Mouse (Mus musculus) gonadal fat pad, adult 2 months (tissue): ENCODE results near the gene H2al1a. TPM values are rescaled to one million over a fixed set of nuclear protein-coding genes. Genes with fewer than 3 reads are reported as not detected.
"Not testable (repeated sequence)": the region's sequence is repeated elsewhere in the genome, so short reads cannot be mapped to it uniquely, and the experiment has no call there.

ENCODE experiments used
- DNase-seq: peaks from one replicate; pipeline ENCODE4 v3.0.0-alpha.2; 2012; ENCODE audit warnings: low read depth
- polyA plus RNA-seq: library from polyadenylated mRNA; depleted of rRNA; stranded (reverse); fragments of >200 nt; gene quantifications from 2 replicates; pipeline ENCODE4 v1.2.3, GENCODE M21; 2012; rRNA removed

H2al1a gene
- polyA plus RNA-seq: not detected in 2 replicates

GRCm38 (mm10) chrX:11298957-11299356 is at the start of gene H2al1a:
Gene H2al1a, plus strand, starts transcription at chrX:11299257.
- not testable (repeated sequence) for DNase-seq

- DNase-seq: no peak
Observed at GRCm38 (mm10) chrX:11250155-11250554, 48.9 kb upstream of the H2al1a start.

- DNase-seq: no peak
Observed at GRCm38 (mm10) chrX:11254062-11254461, 45.0 kb upstream of the H2al1a start.

GRCm38 (mm10) chrX:11254521-11255207 is 44.4 kb upstream of the H2al1a start:
- DNase-seq: no peak

GRCm38 (mm10) chrX:11255564-11256360 is 43.3 kb upstream of the H2al1a start:
- no peak for DNase-seq

GRCm38 (mm10) chrX:11264918-11265317 is 34.1 kb upstream of the H2al1a start:
- DNase-seq: no peak

GRCm38 (mm10) chrX:11267791-11268190 is 31.3 kb upstream of the H2al1a start:
- no peak for DNase-seq

GRCm38 (mm10) chrX:11269074-11269473 is 30.0 kb upstream of the H2al1a start:
- DNase-seq: peak; percentile 23

- DNase-seq: no peak
Observed at GRCm38 (mm10) chrX:11273190-11273589, 25.9 kb upstream of the H2al1a start.

- no peak for DNase-seq
Observed at GRCm38 (mm10) chrX:11277083-11277482, 22.0 kb upstream of the H2al1a start.

- no peak for DNase-seq
Observed at GRCm38 (mm10) chrX:11280741-11281140, 18.3 kb upstream of the H2al1a start.

GRCm38 (mm10) chrX:11288306-11288882 is 10.7 kb upstream of the H2al1a start:
- DNase-seq: no peak

GRCm38 (mm10) chrX:11289244-11289643 is 9.8 kb upstream of the H2al1a start:
- DNase-seq: no peak

- not testable (repeated sequence) for DNase-seq
Observed at GRCm38 (mm10) chrX:11302132-11302531, 3.1 kb downstream of the H2al1a start, which contains the start of gene H2al1b. Gene H2al1b, plus strand, starts transcription at chrX:11302432.

- DNase-seq: not testable (repeated sequence)
Observed at GRCm38 (mm10) chrX:11305355-11305754, 6.3 kb downstream of the H2al1a start, which contains the start of gene H2al1c. Gene H2al1c, plus strand, starts transcription at chrX:11305655.

GRCm38 (mm10) chrX:11308524-11308923 is 9.5 kb downstream of the H2al1a start, which contains the start of gene H2al1d:
Gene H2al1d, plus strand, starts transcription at chrX:11308824.
- not testable (repeated sequence) for DNase-seq

- not testable (repeated sequence) for DNase-seq
Observed at GRCm38 (mm10) chrX:11311634-11312033, 12.6 kb downstream of the H2al1a start, which contains the start of gene H2al1e. Gene H2al1e, plus strand, starts transcription at chrX:11311934.

- DNase-seq: not testable (repeated sequence)
Observed at GRCm38 (mm10) chrX:11314858-11315257, 15.8 kb downstream of the H2al1a start, which contains the start of gene H2al1f. Gene H2al1f, plus strand, starts transcription at chrX:11315158.

- DNase-seq: not testable (repeated sequence)
Observed at GRCm38 (mm10) chrX:11317956-11318355, 18.9 kb downstream of the H2al1a start, which contains the start of gene H2al1g. Gene H2al1g, plus strand, starts transcription at chrX:11318256.

- DNase-seq: not testable (repeated sequence)
Observed at GRCm38 (mm10) chrX:11321192-11321591, 22.1 kb downstream of the H2al1a start, which contains the start of gene H2al1h. Gene H2al1h, plus strand, starts transcription at chrX:11321492.

GRCm38 (mm10) chrX:11324359-11324758 is 25.3 kb downstream of the H2al1a start, which contains the start of gene H2al1i:
Gene H2al1i, plus strand, starts transcription at chrX:11324659.
- not testable (repeated sequence) for DNase-seq

- not testable (repeated sequence) for DNase-seq
Observed at GRCm38 (mm10) chrX:11327522-11327921, 28.5 kb downstream of the H2al1a start, which contains the start of gene H2al1j. Gene H2al1j, plus strand, starts transcription at chrX:11327822.
